In genomic region chr4:45855803-45856424, GRCm38 (mm10) we compare ENCODE assay signal across 9 mouse cellular contexts. TPM values are rescaled to one million over a fixed set of nuclear protein-coding genes. Genes with fewer than 3 reads are reported as not detected.
DNase-seq lines count a peak whose midpoint lies in the region; ATAC-seq lines count a peak whose summit lies in the region.
"Had no signal": no experiment of that assay in that cellular context is flagged by ENCODE, and none has a peak within 500 bp of the region (broad histone marks: within the 10 kb centered on the region; RNA-seq: fewer than 3 reads in every experiment).

No protein-coding gene starts in this region.

- peaks cover 2% of the 10 kb centered on the region; the same call in 1 of the 2 replicates for H3K9me3 ChIP-seq in hindbrain, embryonic 16.5 days (ENCODE audit: control insufficient read depth, low read length)

- no peak overlapping the region for H3K4me2 ChIP-seq in hindbrain, embryonic 16.5 days (ENCODE audit: low read length)
- H3K4me2 ChIP-seq: limb, embryonic 12.5 days had no signal

- peak; percentile 18 for DNase-seq in T-cell, adult 2 months (ENCODE audit: low spot score)
- DNase-seq in cerebellum, adult 18-20 months = peak; percentile 80 to 82
- peak; percentile 67 for DNase-seq in forelimb bud, embryonic 11.5 days (ENCODE audit: low read depth, low spot score)
- DNase-seq in left cerebral cortex, adult 18-20 months (ENCODE audit: low spot score in 2 of 2) = peak; percentile 77 to 87
- DNase-seq in mesoderm, embryonic 11.5 days (ENCODE audit: low read depth, low spot score) = peak; percentile 77
- DNase-seq in right cerebral cortex, postnatal 4 days = peak; percentile 82
- peak; percentile 55 for DNase-seq in yolk sac, embryonic 10.5 days (ENCODE audit: low spot score)

- ATAC-seq in hindbrain, embryonic 16.5 days = peak; percentile 68; the same call in 1 of the 2 replicates

- no peak overlapping the region for H3K27ac ChIP-seq in hindbrain, embryonic 16.5 days (ENCODE audit: low read depth, low read length)
- H3K27ac ChIP-seq: limb, embryonic 12.5 days had no signal

- no peaks in the 10 kb centered on the region for H3K27me3 ChIP-seq in hindbrain, embryonic 16.5 days (replicated peaks; ENCODE audit: control insufficient read depth, insufficient read depth, low read length)

- H3K9ac ChIP-seq in hindbrain, embryonic 16.5 days (ENCODE audit: low read depth, low read length) = no peak overlapping the region
- H3K9ac ChIP-seq: limb, embryonic 12.5 days had no signal

- no peaks in the 10 kb centered on the region for H3K4me1 ChIP-seq in hindbrain, embryonic 16.5 days (ENCODE audit: control insufficient read depth, insufficient read depth, low read depth, low read length)

- 48% methylated on average over 19 of the region's 19 CpGs for WGBS in hindbrain, embryonic 16.5 days

- no peak overlapping the region for H3K4me3 ChIP-seq in hindbrain, embryonic 16.5 days (ENCODE audit: low read length)
- H3K4me3 ChIP-seq: limb, embryonic 12.5 days had no signal

- H3K36me3 ChIP-seq in hindbrain, embryonic 16.5 days (ENCODE audit: control insufficient read depth, insufficient read depth, low read length) = no peaks in the 10 kb centered on the region
- H3K36me3 ChIP-seq: limb, embryonic 12.5 days had no signal

RNA-seq across cellular contexts. Expression of gene Stra6l, which starts 7.5 kb away (rescaled TPM):
- 0.29 and 0.36 TPM in 2 replicates for polyA plus RNA-seq in hindbrain, embryonic 16.5 days (2015; fragmentation: Nextera tagmentation; extraction: Ambion mirVana)
- under 1 TPM in 1 of 2 experiments, not detected in 1; 0.07 TPM for total RNA-seq in left cerebral cortex, adult 18-20 months (2021)

RNA-seq across cellular contexts. Expression of gene Igfbpl1, which starts 29.2 kb away (rescaled TPM):
- 20.2 and 27.3 TPM in 2 replicates for polyA plus RNA-seq in hindbrain, embryonic 16.5 days (2015; fragmentation: Nextera tagmentation; extraction: Ambion mirVana)
- total RNA-seq in left cerebral cortex, adult 18-20 months (2021) = under 1 TPM in 1 of 2 experiments, not detected in 1; 0.51 TPM

RNA-seq across cellular contexts. Expression of gene Ccdc180, which starts 34.2 kb away (rescaled TPM):
- 0.26 and 0.57 TPM in 2 replicates for polyA plus RNA-seq in hindbrain, embryonic 16.5 days (2015; fragmentation: Nextera tagmentation; extraction: Ambion mirVana)
- under 1 TPM in 1 of 2 experiments, not detected in 1; 0.07 TPM for total RNA-seq in left cerebral cortex, adult 18-20 months (2021)
- polyA plus RNA-seq: limb, embryonic 12.5 days had no signal

RNA-seq across cellular contexts. Expression of gene Aldh1b1, which starts 57.1 kb away (rescaled TPM):
- polyA plus RNA-seq in hindbrain, embryonic 16.5 days (2015; fragmentation: Nextera tagmentation; extraction: Ambion mirVana) = 20.8 and 22.5 TPM in 2 replicates
- 1 to 10 TPM; 4.6 to 4.7 TPM for total RNA-seq in left cerebral cortex, adult 18-20 months (2021)

Comparison
In these comparisons a context has a peak if more than half of its experiments do, and no peak if none do; other contexts are left out.
1. DNase-seq: peak in every context shown above with its lines; median percentile 82 in left cerebral cortex, adult 18-20 months; 82 in right cerebral cortex, postnatal 4 days; 81 in cerebellum, adult 18-20 months; 77 in mesoderm, embryonic 11.5 days; 67 in forelimb bud, embryonic 11.5 days; 55 in yolk sac, embryonic 10.5 days; 18 in T-cell, adult 2 months.